Mouse (Mus musculus): ENCODE data around the gene Apba3. TPM values are rescaled to one million over a fixed set of nuclear protein-coding genes. Genes with fewer than 3 reads are reported as not detected.
"Not testable (repeated sequence)": the region's sequence is repeated elsewhere in the genome, so short reads cannot be mapped to it uniquely, and the experiment has no call there.

Gene Apba3
- 4.6 and 5.7 TPM in 2 replicates for polyA plus RNA-seq (2012)

DNA sequence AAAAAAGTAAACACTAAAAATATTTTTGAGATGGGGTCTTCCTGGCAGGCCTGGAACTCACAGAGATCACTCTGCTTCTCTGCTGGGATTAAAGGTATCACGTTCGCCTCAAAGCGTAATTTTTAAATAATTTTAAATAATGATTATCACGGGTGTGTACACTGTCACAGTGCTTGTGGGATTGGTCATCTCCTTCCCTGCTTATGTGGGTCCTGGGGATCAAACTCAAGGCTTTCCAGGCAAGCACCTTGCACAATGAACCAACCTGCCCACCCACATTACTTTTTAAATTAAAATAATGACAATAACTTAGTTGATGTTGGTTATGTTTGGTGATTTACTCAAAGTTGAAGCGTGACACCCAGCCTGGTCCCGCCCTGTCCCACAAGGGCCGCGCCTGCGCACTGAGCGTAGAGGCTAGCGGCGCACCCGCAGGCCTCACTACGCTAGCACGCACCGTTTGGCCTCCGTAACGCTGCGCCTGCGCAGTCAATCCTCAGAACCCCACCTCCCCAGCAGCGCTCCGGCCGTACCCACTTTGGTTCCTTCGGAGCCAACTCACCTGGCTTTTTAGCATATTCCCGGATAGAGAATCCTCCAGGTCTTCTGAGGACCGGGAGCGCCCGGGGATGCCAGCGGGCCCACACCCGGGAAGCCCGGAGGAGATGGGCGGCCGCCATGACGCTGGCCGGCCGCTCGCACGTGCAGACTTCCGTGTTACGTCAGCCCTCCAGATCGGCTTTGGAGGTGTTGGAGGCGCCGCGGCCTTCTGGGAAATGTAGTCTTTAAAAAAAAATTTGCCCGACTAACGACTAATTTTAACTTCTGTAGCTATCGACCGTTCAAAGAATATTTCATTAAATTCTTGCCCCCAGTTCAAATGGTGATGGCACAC is at the start of gene Apba3, which contains the start of gene Mrpl54:
Gene Apba3 (plus strand): TSS at position 750 of the 895 bp plus-strand sequence.
Gene Mrpl54 (minus strand): TSS at position 724 of the 895 bp plus-strand sequence.
- Histone ChIP-seq H3K9me3 (ENCODE audit: control insufficient read depth, low read length) (no peaks in the 10 kb centered on the region), H3K4me3 (replicated peaks) (peak within 1 kb of the TSS; percentile 76), H3K36me3 (ENCODE audit: control insufficient read depth) (peaks cover 48% of the 10 kb centered on the region), H3K4me1 (ENCODE audit: control insufficient read depth) (peaks cover 50% of the 10 kb centered on the region), H3K27me3 (ENCODE audit: control insufficient read depth) (no peaks in the 10 kb centered on the region)
- no peak for TF ChIP-seq GATA1 (IDR thresholded peaks at IDR 0.05; ENCODE audit: low read length)
- TF ChIP-seq TAL1 (IDR thresholded peaks at IDR 0.05; ENCODE audit: low read length) = no peak

DNA sequence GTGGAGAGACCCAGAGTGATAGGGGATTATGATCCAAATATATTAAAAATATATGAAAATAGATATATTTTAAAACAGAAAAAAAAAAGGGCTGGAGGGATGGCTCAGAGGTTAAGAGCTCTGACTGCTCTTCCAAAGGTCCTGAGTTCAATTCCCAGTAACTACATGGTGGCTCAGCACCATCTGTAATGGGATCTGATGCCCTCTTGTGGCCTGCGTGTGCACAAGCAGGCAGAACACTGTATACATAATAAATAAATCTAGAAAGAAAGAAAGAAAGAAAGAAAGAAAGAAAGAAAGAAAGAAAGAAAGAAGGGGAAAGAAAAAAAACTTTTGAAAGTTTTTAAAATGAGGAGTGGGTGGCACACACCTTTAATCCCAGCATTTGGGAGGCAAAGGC is 49.5 kb upstream of the Apba3 start:
- peaks cover 14% of the 10 kb centered on the region for H3K27me3 ChIP-seq (ENCODE audit: control insufficient read depth)
- H3K9me3 ChIP-seq (ENCODE audit: control insufficient read depth, low read length); H3K36me3 ChIP-seq (ENCODE audit: control insufficient read depth); H3K4me1 ChIP-seq (ENCODE audit: control insufficient read depth); H3K4me3 ChIP-seq (replicated peaks): not testable (repeated sequence)

DNA sequence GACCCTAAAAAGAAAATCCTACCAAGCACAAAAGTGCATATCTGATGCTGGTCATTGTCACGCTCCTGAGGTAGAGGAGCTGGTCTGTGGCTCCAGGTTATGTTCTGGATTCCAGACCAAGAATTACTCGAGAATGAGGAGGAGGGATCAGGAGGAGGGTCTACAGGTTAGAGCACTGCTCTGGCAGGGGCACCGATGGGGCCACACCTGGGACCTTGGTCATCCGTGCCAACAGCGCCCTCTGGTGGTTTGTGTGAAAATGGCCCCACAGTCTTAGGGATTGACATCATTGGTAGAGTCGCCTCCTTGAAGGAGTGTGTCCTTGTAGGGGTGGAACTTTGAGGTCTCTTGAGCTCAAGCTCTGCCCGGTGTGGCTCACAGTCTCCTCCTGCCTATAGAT is 48.8 kb upstream of the Apba3 start:
- H3K27me3 ChIP-seq (ENCODE audit: control insufficient read depth) = peaks cover 12% of the 10 kb centered on the region
- H3K4me1 ChIP-seq (ENCODE audit: control insufficient read depth) = no peaks in the 10 kb centered on the region; the same call in 1 of the 2 replicates
- no peak overlapping the region for H3K4me3 ChIP-seq (replicated peaks)
- TF ChIP-seq GATA1 (IDR thresholded peaks at IDR 0.05; ENCODE audit: low read length) (no peak), TAL1 (IDR thresholded peaks at IDR 0.05; ENCODE audit: low read length) (no peak)
- H3K9me3 ChIP-seq (ENCODE audit: control insufficient read depth, low read length) = no peaks in the 10 kb centered on the region
- H3K36me3 ChIP-seq (ENCODE audit: control insufficient read depth) = no peaks in the 10 kb centered on the region

DNA sequence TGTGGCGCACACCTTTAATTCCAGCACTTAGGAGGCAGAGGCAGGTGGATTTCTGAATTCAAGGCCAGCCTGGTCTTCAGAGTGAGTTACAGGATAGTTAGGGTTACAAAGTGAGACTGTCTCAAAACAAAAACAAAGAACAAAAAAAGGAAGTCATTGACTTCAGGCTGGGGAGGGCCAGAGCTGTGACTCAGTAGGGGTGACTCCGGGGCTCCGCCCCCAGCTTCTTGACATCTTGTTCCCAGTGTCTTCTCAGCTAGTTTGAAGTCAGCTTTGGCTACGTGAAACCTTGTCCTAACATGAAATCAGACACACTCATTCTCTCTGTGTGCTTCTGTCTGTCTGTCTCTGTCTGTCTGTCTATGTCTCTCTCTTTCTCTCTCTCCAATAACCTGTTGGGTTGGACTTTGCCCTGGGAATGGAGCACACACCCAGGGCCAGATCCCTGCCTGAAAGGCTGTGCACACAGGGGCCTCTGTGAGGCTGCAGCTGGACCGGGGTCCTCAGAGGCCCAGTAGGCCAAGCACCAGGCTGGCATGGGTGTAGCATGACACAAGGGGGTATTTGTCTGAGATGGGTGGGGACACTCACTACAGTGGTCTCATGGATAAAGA is 45.3 kb upstream of the Apba3 start:
- Histone ChIP-seq H3K27me3 (ENCODE audit: control insufficient read depth) (peaks cover 7% of the 10 kb centered on the region), H3K4me3 (replicated peaks) (no peak overlapping the region)

DNA sequence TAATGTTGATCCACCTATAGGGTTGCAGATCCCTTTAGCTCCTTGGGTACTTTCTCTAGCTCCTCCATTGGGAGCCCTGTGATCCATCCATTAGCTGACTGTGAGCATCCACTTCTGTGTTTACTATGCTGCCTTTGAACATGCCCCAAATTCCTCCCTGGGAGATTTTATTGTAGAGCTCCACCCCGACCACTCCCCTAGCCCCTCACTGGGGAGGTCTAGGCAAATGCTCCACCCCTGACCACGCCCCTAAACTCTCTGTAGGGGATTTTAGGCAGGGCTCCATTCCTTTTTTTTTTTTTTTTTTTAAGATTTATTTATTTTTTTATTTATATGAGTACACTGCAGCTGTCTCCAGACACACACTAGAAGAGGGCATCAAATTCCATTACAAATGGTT is 43.0 kb upstream of the Apba3 start:
- H3K9me3 ChIP-seq (ENCODE audit: control insufficient read depth, low read length); H3K4me3 ChIP-seq (replicated peaks); H3K36me3 ChIP-seq (ENCODE audit: control insufficient read depth); H3K4me1 ChIP-seq (ENCODE audit: control insufficient read depth): not testable (repeated sequence)
- peaks cover 16% of the 10 kb centered on the region for H3K27me3 ChIP-seq (ENCODE audit: control insufficient read depth)

More for the DNA sequence above, 45.3 kb upstream of the Apba3 start:
- TF ChIP-seq GATA1 (IDR thresholded peaks at IDR 0.05; ENCODE audit: low read length) (no peak), TAL1 (IDR thresholded peaks at IDR 0.05; ENCODE audit: low read length) (no peak)
- H3K4me1 ChIP-seq (ENCODE audit: control insufficient read depth) = no peaks in the 10 kb centered on the region; the same call in 1 of the 2 replicates
- H3K36me3 ChIP-seq (ENCODE audit: control insufficient read depth) = no peaks in the 10 kb centered on the region
- H3K9me3 ChIP-seq (ENCODE audit: control insufficient read depth, low read length) = no peaks in the 10 kb centered on the region

DNA sequence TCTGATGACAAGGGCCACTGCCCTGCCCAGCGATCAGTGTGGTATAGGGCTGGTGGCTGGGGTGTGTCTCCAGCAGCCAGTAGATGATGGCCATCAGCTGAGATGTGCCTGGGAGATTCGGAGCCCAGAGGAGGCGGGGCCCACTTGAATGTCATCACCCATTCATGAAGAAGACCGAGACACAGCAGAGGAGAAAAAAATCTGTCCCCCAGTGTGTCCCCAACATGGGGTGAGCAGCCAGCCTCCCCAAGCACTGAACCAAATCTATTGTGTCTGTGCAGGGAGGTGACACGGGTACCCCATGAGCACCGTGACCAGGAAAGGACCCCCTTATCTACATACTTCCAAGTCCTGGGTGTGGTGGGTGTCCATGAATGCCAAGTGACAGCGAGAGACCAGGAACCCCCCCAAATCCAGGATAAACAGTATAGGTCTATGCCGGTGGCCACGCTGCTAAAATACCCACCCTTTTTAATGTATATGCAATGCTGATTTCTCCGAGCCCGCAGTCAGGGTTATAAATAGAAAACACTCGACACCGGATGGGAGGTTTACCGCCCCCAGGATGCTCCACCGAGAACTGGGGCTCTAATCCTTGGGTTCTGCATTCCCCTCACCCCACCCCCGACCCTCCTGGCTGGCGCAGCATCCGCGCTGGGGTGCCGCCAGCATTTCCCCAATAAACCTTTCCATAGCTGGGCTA is 36.9 kb upstream of the Apba3 start:
- Histone ChIP-seq H3K4me3 (replicated peaks) (no peak overlapping the region), H3K9me3 (ENCODE audit: control insufficient read depth, low read length) (0 out of 2 replicates have a peak, but pooled peaks cover 2% of the 10 kb centered on the region), H3K36me3 (ENCODE audit: control insufficient read depth) (no peaks in the 10 kb centered on the region), H3K27me3 (ENCODE audit: control insufficient read depth) (peaks cover 54% of the 10 kb centered on the region), H3K4me1 (ENCODE audit: control insufficient read depth) (peaks cover 21% of the 10 kb centered on the region)
- TF ChIP-seq GATA1 (IDR thresholded peaks at IDR 0.05; ENCODE audit: low read length) (no peak), TAL1 (IDR thresholded peaks at IDR 0.05; ENCODE audit: low read length) (no peak)

DNA sequence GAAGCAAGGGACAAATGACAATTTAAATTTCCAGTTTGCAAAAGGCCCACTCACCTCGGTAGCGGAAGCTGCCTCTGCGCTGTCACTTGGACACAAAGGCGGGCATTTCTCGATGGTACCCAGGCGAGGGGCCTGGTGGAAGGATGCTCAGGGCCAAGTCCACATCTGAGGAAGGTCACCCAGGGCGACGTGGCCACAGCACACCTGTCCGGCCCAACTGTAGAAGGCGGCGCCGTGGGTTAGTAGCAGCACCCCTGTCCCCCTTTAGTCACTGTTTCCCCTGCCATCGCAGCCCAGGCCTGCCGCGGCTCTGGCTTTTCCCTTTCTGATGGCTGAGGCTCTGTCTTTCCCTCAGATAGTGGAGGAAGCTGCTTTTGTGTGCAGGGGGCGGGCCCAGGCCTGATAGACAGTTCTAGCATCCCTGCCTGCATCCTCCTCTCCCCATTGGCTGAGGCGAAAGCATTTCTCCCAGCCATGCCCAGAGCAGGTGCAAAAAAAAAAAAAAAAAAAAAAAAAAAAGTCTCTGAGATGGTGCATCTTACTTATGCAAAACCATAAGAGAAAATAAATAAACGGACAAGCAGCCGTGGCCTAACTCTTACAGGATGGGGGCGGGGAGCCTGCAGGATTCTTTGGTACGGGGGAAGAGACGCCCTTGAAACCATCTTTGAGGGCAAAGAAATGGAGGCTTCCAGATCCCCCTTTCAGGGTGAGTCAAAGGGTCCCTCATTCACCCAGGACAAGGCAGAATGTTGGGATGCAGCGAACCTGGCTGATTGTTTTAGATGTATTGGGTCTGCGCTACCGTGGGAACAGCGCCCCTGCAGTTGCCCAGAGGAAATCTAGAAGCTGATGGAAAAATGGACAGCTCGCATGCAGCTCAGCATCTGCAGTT is 36.1 kb upstream of the Apba3 start, which contains the start of gene Atcay:
Gene Atcay (minus strand): TSS at position 396 of the 895 bp plus-strand sequence.
- H3K4me1 ChIP-seq (ENCODE audit: control insufficient read depth) = peaks cover 21% of the 10 kb centered on the region
- peaks cover 54% of the 10 kb centered on the region for H3K27me3 ChIP-seq (ENCODE audit: control insufficient read depth)
- H3K36me3 ChIP-seq (ENCODE audit: control insufficient read depth) = no peaks in the 10 kb centered on the region
- no peak within 1 kb of the TSS for H3K4me3 ChIP-seq (replicated peaks)
- 0 out of 2 replicates have a peak, but pooled peaks cover 2% of the 10 kb centered on the region for H3K9me3 ChIP-seq (ENCODE audit: control insufficient read depth, low read length)
- TF ChIP-seq GATA1 (IDR thresholded peaks at IDR 0.05; ENCODE audit: low read length) (no peak), TAL1 (IDR thresholded peaks at IDR 0.05; ENCODE audit: low read length) (no peak)

DNA sequence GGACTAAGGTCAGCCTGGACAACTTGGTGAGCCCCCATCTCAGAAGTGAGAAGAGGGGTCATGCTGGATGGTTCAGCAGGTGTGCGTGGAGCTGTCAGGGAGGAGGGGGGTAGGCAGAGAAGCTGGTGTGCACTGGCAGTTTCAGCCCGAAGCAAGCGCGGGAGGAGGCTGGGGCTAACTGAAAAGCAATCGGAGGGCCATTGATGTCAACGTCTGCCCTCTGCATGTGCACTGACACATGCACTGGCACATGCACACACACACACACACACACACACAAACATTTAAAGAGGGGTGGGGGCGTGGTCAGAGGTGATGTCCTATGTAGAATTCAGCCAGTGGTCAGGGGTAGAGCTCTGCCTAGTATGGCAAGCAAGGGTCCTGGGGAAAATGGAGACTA is 35.3 kb upstream of the Apba3 start:
- Histone ChIP-seq H3K36me3 (ENCODE audit: control insufficient read depth) (no peaks in the 10 kb centered on the region), H3K4me1 (ENCODE audit: control insufficient read depth) (peaks cover 21% of the 10 kb centered on the region), H3K27me3 (ENCODE audit: control insufficient read depth) (peaks cover 54% of the 10 kb centered on the region), H3K4me3 (replicated peaks) (no peak overlapping the region), H3K9me3 (ENCODE audit: control insufficient read depth, low read length) (0 out of 2 replicates have a peak, but pooled peaks cover 2% of the 10 kb centered on the region)
- TF ChIP-seq GATA1 (IDR thresholded peaks at IDR 0.05; ENCODE audit: low read length) (no peak), TAL1 (IDR thresholded peaks at IDR 0.05; ENCODE audit: low read length) (no peak)

Data from erythroblast, embryonic 14.5 days (primary cell).